Comparison of ENCODE assay signal across 8 mouse cellular contexts in genomic region chr14:118816503-118816902, GRCm38 (mm10). TPM values are rescaled to one million over a fixed set of nuclear protein-coding genes. Genes with fewer than 3 reads are reported as not detected.
DNase-seq lines count a peak whose midpoint lies in the region; ATAC-seq and TF ChIP-seq lines count a peak whose summit lies in the region.

No protein-coding gene starts in this region.

- H3K27ac ChIP-seq in intestine, embryonic 14.5 days (ENCODE audit: low read depth), result no peak overlapping the region
- no peak overlapping the region for H3K27ac ChIP-seq in intestine, embryonic 16.5 days (ENCODE audit: low read length)
- no peak overlapping the region for H3K27ac ChIP-seq in liver, adult 2 months (replicated peaks; ENCODE audit: insufficient read depth, low read depth, low read length)

- 0 out of 2 replicates have a peak, but pooled peaks cover 7% of the 10 kb centered on the region for H3K9me3 ChIP-seq in intestine, embryonic 14.5 days (ENCODE audit: control insufficient read depth, low read length)
- no peaks in the 10 kb centered on the region for H3K9me3 ChIP-seq in intestine, embryonic 16.5 days (ENCODE audit: control insufficient read depth, low read length)

- ATAC-seq in intestine, embryonic 14.5 days (replicated peaks; ENCODE audit: low FRiP score, low TSS enrichment, low read depth), result no peak
- ATAC-seq in intestine, embryonic 16.5 days, result no peak

- peak; percentile 78 for DNase-seq in intestine, embryonic 14.5 days (ENCODE audit: low spot score)
- DNase-seq in ES-CJ7 (ENCODE audit: low read depth, low spot score), result peak; percentile 58
- peak; percentile 69 for DNase-seq in brain, embryonic 14.5 days (ENCODE audit: low read depth)
- DNase-seq in heart, postnatal 4 days, result peak; percentile 53
- peak; percentile 36 for DNase-seq in liver, adult 2 months (ENCODE audit: extremely low read depth, low read depth, low spot score)
- peak; percentile 46 for DNase-seq in retina, postnatal 7 days (ENCODE audit: low read depth, low spot score)
- DNase-seq in ovary, postnatal 36 days (ENCODE audit: low spot score), result no peak

- H3K4me1 ChIP-seq in intestine, embryonic 14.5 days (replicated peaks; ENCODE audit: control insufficient read depth, insufficient read depth, low read length), result no peaks in the 10 kb centered on the region
- H3K4me1 ChIP-seq in intestine, embryonic 16.5 days (ENCODE audit: control insufficient read depth, insufficient read depth, low read length), result no peaks in the 10 kb centered on the region
- no peaks in the 10 kb centered on the region for H3K4me1 ChIP-seq in liver, adult 2 months (ENCODE audit: control insufficient read depth, insufficient read depth, low read length)

- H3K4me3 ChIP-seq in intestine, embryonic 14.5 days (ENCODE audit: low read depth, low read length), result no peak overlapping the region
- no peak overlapping the region for H3K4me3 ChIP-seq in intestine, embryonic 16.5 days (ENCODE audit: low read length)
- no peak overlapping the region for H3K4me3 ChIP-seq in liver, adult 2 months (ENCODE audit: insufficient read depth, low read depth, low read length)

- no peak overlapping the region for H3K4me2 ChIP-seq in intestine, embryonic 14.5 days (ENCODE audit: low read length)
- no peak overlapping the region for H3K4me2 ChIP-seq in intestine, embryonic 16.5 days (ENCODE audit: low read depth, low read length)

- no peak overlapping the region for H3K9ac ChIP-seq in intestine, embryonic 14.5 days (ENCODE audit: low read length)
- no peak overlapping the region for H3K9ac ChIP-seq in intestine, embryonic 16.5 days (ENCODE audit: low read depth, low read length)
- no peak overlapping the region for H3K9ac ChIP-seq in liver, adult 2 months (ENCODE audit: low read depth, low read length)

- 28% methylated on average over 4 of the region's 4 CpGs for whole genome bisulfite sequencing in intestine, embryonic 14.5 days
- WGBS in intestine, embryonic 16.5 days, result 20% methylated on average over 4 of the region's 4 CpGs
- WGBS in liver, adult 2 months, result 20% methylated on average over 4 of the region's 4 CpGs

- no peaks in the 10 kb centered on the region for H3K79me2 ChIP-seq in liver, adult 2 months (ENCODE audit: control insufficient read depth, insufficient read depth, low read length)

- peak; percentile 67; the same call in 1 of the 2 replicates for TF ChIP-seq CTCF in brain, embryonic 14.5 days (IDR thresholded peaks at IDR 0.05; ENCODE audit: borderline replicate concordance, extremely low read depth, insufficient read depth, insufficient read length)
- peak; percentile 23 for TF ChIP-seq CTCF in liver, adult 2 months (IDR thresholded peaks at IDR 0.05; ENCODE audit: low read depth, low read length)

- no peaks in the 10 kb centered on the region for H3K36me3 ChIP-seq in intestine, embryonic 14.5 days (ENCODE audit: control insufficient read depth, insufficient read depth, low read length)
- no peaks in the 10 kb centered on the region for H3K36me3 ChIP-seq in intestine, embryonic 16.5 days (ENCODE audit: control insufficient read depth, insufficient read depth, low read length)
- H3K36me3 ChIP-seq in liver, adult 2 months (ENCODE audit: control insufficient read depth, insufficient read depth, low read length), result no peaks in the 10 kb centered on the region

- no peaks in the 10 kb centered on the region for H3K27me3 ChIP-seq in intestine, embryonic 14.5 days (replicated peaks; ENCODE audit: control insufficient read depth, insufficient read depth, low read length)
- H3K27me3 ChIP-seq in intestine, embryonic 16.5 days (replicated peaks; ENCODE audit: control insufficient read depth, insufficient read depth, low read length), result no peaks in the 10 kb centered on the region
- no peaks in the 10 kb centered on the region for H3K27me3 ChIP-seq in liver, adult 2 months (ENCODE audit: control insufficient read depth, insufficient read depth, low read length)

- TF ChIP-seq POLR2A in brain, embryonic 14.5 days (IDR thresholded peaks at IDR 0.05; ENCODE audit: borderline replicate concordance, extremely low read depth, insufficient read depth, insufficient read length, poor library complexity, severe bottlenecking), result no peak
- TF ChIP-seq POLR2A in liver, adult 2 months (IDR thresholded peaks at IDR 0.05; ENCODE audit: extremely low read depth, insufficient read depth, low read length), result no peak

RNA-seq across cellular contexts. Expression of gene Cldn10, which starts 28.8 kb away (rescaled TPM):
- polyA plus RNA-seq in intestine, embryonic 14.5 days (2014; fragmentation: Nextera tagmentation; extraction: Ambion mirVana), result 0.93 and 14.2 TPM in 2 replicates
- polyA plus RNA-seq in intestine, embryonic 16.5 days (2015; fragmentation: Nextera tagmentation; extraction: Ambion mirVana), result 21.1 and 23.1 TPM in 2 replicates
- polyA plus RNA-seq in brain, embryonic 14.5 days (2012; rRNA removed), result 0.31 and 0.33 TPM in 2 replicates
- total RNA-seq in heart, postnatal 4 days (2021), result under 1 TPM; 0.23 to 0.24 TPM
- total RNA-seq in liver, adult 2 months (2014; rRNA removed), result 0.09 and 0.13 TPM in 2 replicates
- polyA plus RNA-seq in liver, adult 2 months (2012; rRNA removed), result not detected in 2 replicates
